Mouse (Mus musculus) spleen, adult 2 months (tissue): ENCODE results near the gene Yod1.

Source experiments
- CTCF ChIP-seq: fragments of 200-500 bp; IDR thresholded peaks from 2 replicates; pipeline ENCODE4 v1.5.1; 2011; ENCODE audit warnings: mild to moderate bottlenecking, inconsistent platforms; ENCODE audit not compliant: insufficient read depth, insufficient read length, insufficient replicate concordance; ENCODE audit errors: extremely low read depth
- POLR2A ChIP-seq: fragments of 200-500 bp; IDR thresholded peaks from 2 replicates; pipeline ENCODE4 v1.6.1; 2011; ENCODE audit warnings: low read depth, low read length, inconsistent platforms

GRCm38 (mm10) chr1:130728070-130728469, 10.9 kb downstream of the Yod1 start:
- no peak for TF ChIP-seq CTCF
- TF ChIP-seq POLR2A: no peak
